31 mouse cellular contexts compared by ENCODE assay signal in genomic region chr9:99612202-99612601, GRCm38 (mm10). TPM values are rescaled to one million over a fixed set of nuclear protein-coding genes. Genes with fewer than 3 reads are reported as not detected.
DNase-seq lines count a peak whose midpoint lies in the region; TF ChIP-seq lines count a peak whose summit lies in the region.
"Had no signal": no experiment of that assay in that cellular context is flagged by ENCODE, and none has a peak within 500 bp of the region (broad histone marks: within the 10 kb centered on the region; RNA-seq: fewer than 3 reads in every experiment).

A4gnt (plus strand) TSS chr9:99612502.

- H3K4me1 ChIP-seq in kidney, adult 2 months (ENCODE audit: control insufficient read depth, insufficient read depth, low read length) = no peaks in the 10 kb centered on the region
- H3K4me1 ChIP-seq in MEL (ENCODE audit: control insufficient read depth in 1 of 2, insufficient read depth in 2 of 2, low read length in 2 of 2) = peaks cover 0 to 2% of the 10 kb centered on the region in 2 experiments; a peak in 1 of 4 replicates
- H3K4me1 ChIP-seq: forebrain, embryonic 10.5 days had no signal

- no peaks in the 10 kb centered on the region for H3K9me3 ChIP-seq in MEL (replicated peaks; ENCODE audit: insufficient read depth, low read length)
- H3K9me3 ChIP-seq: forebrain, embryonic 10.5 days had no signal

- H3K9ac ChIP-seq in MEL (ENCODE audit: control insufficient read depth, low read depth, low read length, poor library complexity, severe bottlenecking) = no peak within 1 kb of the TSS
- H3K9ac ChIP-seq: forebrain, postnatal 0 days; hindbrain, embryonic 14.5 days had no signal

- TF ChIP-seq CTCF in kidney, adult 2 months (conservative IDR thresholded peaks at IDR 0.05; ENCODE audit: insufficient read depth, insufficient read length, low read depth, low read length) = no peak
- TF ChIP-seq CTCF in MEL (IDR thresholded peaks at IDR 0.05 in 2 of 3, conservative IDR thresholded peaks at IDR 0.05 in 1 of 3; ENCODE audit: control insufficient read depth in 1 of 3, insufficient read depth in 1 of 3, low read depth in 2 of 3, low read length in 3 of 3, poor library complexity in 1 of 3, severe bottlenecking in 1 of 3) = no peak

- no peak for TF ChIP-seq RAD21 in MEL (IDR thresholded peaks at IDR 0.05; ENCODE audit: low read depth, low read length)

- no peaks in the 10 kb centered on the region for H3K36me3 ChIP-seq in kidney, adult 2 months (ENCODE audit: control insufficient read depth, insufficient read depth, low read length)
- no peaks in the 10 kb centered on the region for H3K36me3 ChIP-seq in MEL (ENCODE audit: control insufficient read depth in 1 of 2, insufficient read depth in 2 of 2, low read length in 2 of 2)
- H3K36me3 ChIP-seq: forebrain, embryonic 10.5 days had no signal

- intact Hi-C loops in left cerebral cortex, postnatal 10 days (cut with DNase I) = no loop called here

- no peak within 1 kb of the TSS for H3K4me3 ChIP-seq in kidney, adult 2 months (ENCODE audit: insufficient read depth, low read depth, low read length)
- H3K4me3 ChIP-seq in MEL (ENCODE audit: control insufficient read depth in 1 of 2, insufficient read depth in 1 of 2, low read depth in 2 of 2, low read length in 2 of 2) = no peak within 1 kb of the TSS
- H3K4me3 ChIP-seq: forebrain, embryonic 10.5 days; heart, adult 2 months had no signal

- H3K79me2 ChIP-seq in MEL (ENCODE audit: control insufficient read depth, insufficient read depth, low read length, poor library complexity) = no peaks in the 10 kb centered on the region

- peak; percentile 14 for DNase-seq in heart, adult 11 months
- no peak for DNase-seq in heart, postnatal 4 days
- peak; percentile 44 for DNase-seq in kidney, adult 2 months
- DNase-seq in kidney, adult 11 months = no peak
- DNase-seq in MEL (ENCODE audit: low read depth, low spot score) = peak; percentile 36
- no peak for DNase-seq in left cerebral cortex, postnatal 10 days (ENCODE audit: extremely low spot score in 1 of 2, low spot score in 2 of 2)
- DNase-seq: adrenal gland, postnatal 10 days; adrenal gland, postnatal 36 days; cerebellum, adult 18-20 months; cerebellum, adult 9-10 months; cerebellum, postnatal 14 days; forebrain, postnatal 0 days; gastrocnemius, postnatal 25 days; heart, adult 2 months; heart, postnatal 36 days had no signal

- 45% methylated on average over 2 of the region's 2 CpGs for WGBS in kidney, adult 2 months

- no peak for TF ChIP-seq EP300 in MEL (IDR thresholded peaks at IDR 0.05; ENCODE audit: low read depth in 1 of 2, low read length in 2 of 2)

- no peak for TF ChIP-seq POLR2A in kidney, adult 2 months (IDR thresholded peaks at IDR 0.05; ENCODE audit: low read depth, low read length)
- TF ChIP-seq POLR2A in MEL (IDR thresholded peaks at IDR 0.05; ENCODE audit: control insufficient read depth in 1 of 2, insufficient read depth in 1 of 2, low read depth in 1 of 2, low read length in 2 of 2, poor library complexity in 1 of 2) = no peak

- no peak within 1 kb of the TSS for H3K27ac ChIP-seq in kidney, adult 2 months (ENCODE audit: insufficient read depth, low read depth, low read length)
- H3K27ac ChIP-seq in MEL (ENCODE audit: control insufficient read depth, low read depth, low read length) = no peak within 1 kb of the TSS
- H3K27ac ChIP-seq: forebrain, embryonic 10.5 days; heart, adult 2 months; hindbrain, embryonic 14.5 days; hindbrain, postnatal 0 days had no signal

- H3K27me3 ChIP-seq in kidney, adult 2 months (replicated peaks; ENCODE audit: control insufficient read depth, insufficient read depth, low read length) = no peaks in the 10 kb centered on the region
- peaks cover 0 to 2% of the 10 kb centered on the region in 2 experiments; a peak in 1 of 4 replicates for H3K27me3 ChIP-seq in MEL (ENCODE audit: control insufficient read depth in 1 of 2, insufficient read depth in 2 of 2, low read length in 2 of 2)
- H3K27me3 ChIP-seq: Patski had no signal

TF ChIP-seq in MEL, 35 proteins besides CTCF, POLR2A, EP300 and RAD21:
- TF ChIP-seq NRF1 (IDR thresholded peaks at IDR 0.05; ENCODE audit: insufficient read depth, low read depth, low read length, poor library complexity, severe bottlenecking) (no peak), MEF2A (IDR thresholded peaks at IDR 0.05; ENCODE audit: extremely low read depth, insufficient replicate concordance, low read depth, low read length, poor library complexity, severe bottlenecking) (no peak)
TF ChIP-seq in MEL: peak in this region for 0.

RNA-seq across cellular contexts. Expression of gene A4gnt, which starts in this region (rescaled TPM):
- total RNA-seq in heart, postnatal 4 days (2021) = not detected
- polyA plus RNA-seq in kidney, adult 2 months (2012; rRNA removed) = 7.9 TPM in 2 replicates
- 0.04 TPM in 1 of 2 replicates, not detected in the other for total RNA-seq in MEL (2012; rRNA removed)
- polyA plus RNA-seq in MEL (2012; ENCODE audit: insufficient read depth in 1 of 2, insufficient read length in 2 of 2, low read depth in 1 of 2, low replicate concordance in 2 of 2, missing spikeins in 1 of 2) = not detected
- not detected for total RNA-seq in left cerebral cortex, postnatal 10 days (2021)
- total RNA-seq: adrenal gland, adult 18-20 months; adrenal gland, postnatal 10 days; adrenal gland, postnatal 36 days; ES-E14; gastrocnemius, adult 8-10 months; gastrocnemius, postnatal 25 days; heart, adult 2 months; heart, postnatal 36 days; hindbrain, postnatal 0 days had no signal
- polyA plus RNA-seq: embryonic facial prominence, embryonic 11.5 days; embryonic facial prominence, embryonic 14.5 days; forebrain, embryonic 10.5 days; forebrain, embryonic 14.5 days; forebrain, postnatal 0 days; gonadal fat pad, adult 2 months; heart, adult 2 months; heart, embryonic 11.5 days; heart, embryonic 14.5 days; heart, postnatal 0 days; hindbrain, embryonic 11.5 days; hindbrain, embryonic 14.5 days; hindbrain, postnatal 0 days; inflammation-experienced regulatory T-cells, adult 6 months; Patski had no signal

Comparison
In these comparisons a context has a peak if more than half of its experiments do, and no peak if none do; other contexts are left out.
1. DNase-seq: peak in heart, adult 11 months (single experiment) and kidney, adult 2 months (single experiment); none in heart, postnatal 4 days (single experiment), kidney, adult 11 months (single experiment) and left cerebral cortex, postnatal 10 days (0 of 2).
2. Peak in DNase-seq in MEL; RNA of the gene not detected or under 1 TPM.